Mouse (Mus musculus): Measurements from ENCODE around the gene Tnks1bp1. TPM values are rescaled to one million over a fixed set of nuclear protein-coding genes. Genes with fewer than 3 reads are reported as not detected.

The Tnks1bp1 gene
- total RNA-seq, 2 experiments from 2014 or later = 63.2 to 65.0 TPM

- intact Hi-C loops (cut with DNase I) = no loop called here
Measured at GRCm38 (mm10) chr2:85037047-85038026, 10.5 kb upstream of the Tnks1bp1 start, which contains the start of the genes Ssrp1 and P2rx3. TSS of gene Ssrp1 (plus strand) at chr2:85037234. TSS of gene P2rx3 (minus strand) at chr2:85037462.

GRCm38 (mm10) chr2:85038336-85038735 lies 9.5 kb upstream of the Tnks1bp1 start:
- DNase-seq (ENCODE audit: low spot score) = no peak
- intact Hi-C loops (cut with DNase I) = no loop called here

More at GRCm38 (mm10) chr2:85037047-85038026, 10.5 kb upstream of the Tnks1bp1 start, which contains the start of the genes Ssrp1 and P2rx3:
- peak; percentile 72 for DNase-seq (ENCODE audit: low spot score)

GRCm38 (mm10) chr2:85043623-85044022 lies 4.2 kb upstream of the Tnks1bp1 start:
- intact Hi-C loops (cut with DNase I) = no loop called here
- no peak for DNase-seq (ENCODE audit: low spot score)

- DNase-seq (ENCODE audit: low spot score) = no peak
Measured at GRCm38 (mm10) chr2:85046222-85046621, 1.6 kb upstream of the Tnks1bp1 start.

GRCm38 (mm10) chr2:85047081-85047480 lies 741 bp upstream of the Tnks1bp1 start:
- intact Hi-C loops (cut with DNase I) = no loop called here
- no peak for DNase-seq (ENCODE audit: low spot score)

More at GRCm38 (mm10) chr2:85046222-85046621, 1.6 kb upstream of the Tnks1bp1 start:
- intact Hi-C loops (cut with DNase I) = no loop called here

- intact Hi-C loops (cut with DNase I) = no loop called here
- DNase-seq (ENCODE audit: low spot score) = peak; percentile 72
Measured at GRCm38 (mm10) chr2:85048168-85048751, 438 bp downstream of the Tnks1bp1 start.

- intact Hi-C loops (cut with DNase I) = no loop called here
Measured at GRCm38 (mm10) chr2:85049277-85049676, 1.5 kb downstream of the Tnks1bp1 start.

GRCm38 (mm10) chr2:85050001-85050634 lies 2.3 kb downstream of the Tnks1bp1 start:
- intact Hi-C loops (cut with DNase I) = no loop called here
- DNase-seq (ENCODE audit: low spot score) = peak; percentile 78

More at GRCm38 (mm10) chr2:85049277-85049676, 1.5 kb downstream of the Tnks1bp1 start:
- no peak for DNase-seq (ENCODE audit: low spot score)

- peak; percentile 44 for DNase-seq (ENCODE audit: low spot score)
- intact Hi-C loops (cut with DNase I) = no loop called here
Measured at GRCm38 (mm10) chr2:85050746-85051145, 2.9 kb downstream of the Tnks1bp1 start.

GRCm38 (mm10) chr2:85053192-85053816 lies 5.5 kb downstream of the Tnks1bp1 start:
- DNase-seq (ENCODE audit: low spot score) = no peak
- intact Hi-C loops (cut with DNase I) = no loop called here

GRCm38 (mm10) chr2:85056711-85057110 lies 8.9 kb downstream of the Tnks1bp1 start:
- intact Hi-C loops (cut with DNase I) = no loop called here
- no peak for DNase-seq (ENCODE audit: low spot score)

GRCm38 (mm10) chr2:85059677-85060076 lies 11.9 kb downstream of the Tnks1bp1 start:
- intact Hi-C loops (cut with DNase I) = no loop called here
- DNase-seq (ENCODE audit: low spot score) = no peak

GRCm38 (mm10) chr2:85060591-85061060 lies 12.8 kb downstream of the Tnks1bp1 start:
- intact Hi-C loops (cut with DNase I) = no loop called here

GRCm38 (mm10) chr2:85061107-85061541 lies 13.3 kb downstream of the Tnks1bp1 start:
- intact Hi-C loops (cut with DNase I) = no loop called here
- no peak for DNase-seq (ENCODE audit: low spot score)

More at GRCm38 (mm10) chr2:85060591-85061060, 12.8 kb downstream of the Tnks1bp1 start:
- peak; percentile 70 for DNase-seq (ENCODE audit: low spot score)

- intact Hi-C loops (cut with DNase I) = no loop called here
- peak; percentile 40 for DNase-seq (ENCODE audit: low spot score)
Measured at GRCm38 (mm10) chr2:85065141-85065875, 17.5 kb downstream of the Tnks1bp1 start.

- DNase-seq (ENCODE audit: low spot score) = no peak
- intact Hi-C loops (cut with DNase I) = no loop called here
Measured at GRCm38 (mm10) chr2:85066937-85067336, 19.1 kb downstream of the Tnks1bp1 start.

- intact Hi-C loops (cut with DNase I) = no loop called here
- no peak for DNase-seq (ENCODE audit: low spot score)
Measured at GRCm38 (mm10) chr2:85067903-85068625, 20.2 kb downstream of the Tnks1bp1 start.

GRCm38 (mm10) chr2:85068626-85069025 lies 20.8 kb downstream of the Tnks1bp1 start:
- intact Hi-C loops (cut with DNase I) = no loop called here
- DNase-seq (ENCODE audit: low spot score) = no peak
